Mouse (Mus musculus) liver, embryonic 11.5 days (tissue): ENCODE data around the gene Pde4b. TPM values are rescaled to one million over a fixed set of nuclear protein-coding genes. Genes with fewer than 3 reads are reported as not detected.

ENCODE experiments used
- ATAC-seq: fragments of 200-750 bp; cut with Nextera tagmentation; replicated peaks from 2 replicates; pipeline ENCODE4 v1.8.0; 2017; ENCODE audit warnings: moderate number of reproducible peaks, mild to moderate bottlenecking, moderate TSS enrichment, moderate library complexity; ENCODE audit not compliant: low FRiP score
- DNase-seq: peaks from one replicate; pipeline ENCODE4 v3.0.0-alpha.2; 2017; ENCODE audit warnings: low spot score
- H3K27ac ChIP-seq: fragments of 300-500 bp; sonication (generic); 2 replicates; pipeline ENCODE4 v1.5.1; 2014; ENCODE audit warnings: mild to moderate bottlenecking, low read depth, low read length, control low read depth
- H3K27me3 ChIP-seq: fragments of 300-500 bp; sonication (generic); replicated peaks from 2 replicates; pipeline ENCODE4 v1.6.1; 2014; ENCODE audit warnings: low read length, mixed read lengths; ENCODE audit not compliant: control insufficient read depth, insufficient read depth
- H3K36me3 ChIP-seq: fragments of 300-500 bp; sonication (generic); 2 replicates; pipeline ENCODE4 v1.6.1; 2014; ENCODE audit warnings: mild to moderate bottlenecking, low read length, moderate library complexity, mixed read lengths; ENCODE audit not compliant: control insufficient read depth, insufficient read depth
- H3K4me1 ChIP-seq: fragments of 300-500 bp; sonication (generic); replicated peaks from 2 replicates; pipeline ENCODE4 v1.6.1; 2014; ENCODE audit warnings: low read length, mixed read lengths; ENCODE audit not compliant: control insufficient read depth, insufficient read depth
- H3K4me2 ChIP-seq: fragments of 300-500 bp; sonication (generic); 2 replicates; pipeline ENCODE4 v1.6.1; 2014; ENCODE audit warnings: mild to moderate bottlenecking, control low read depth, moderate library complexity
- H3K4me3 ChIP-seq: fragments of 300-500 bp; sonication (generic); 2 replicates; pipeline ENCODE4 v1.5.1; 2014; ENCODE audit warnings: low read depth, low read length, control low read depth
- H3K9ac ChIP-seq: fragments of 300-500 bp; sonication (generic); 2 replicates; pipeline ENCODE4 v1.6.1; 2014; ENCODE audit warnings: low read depth, low read length, control low read depth
- H3K9me3 ChIP-seq: fragments of 300-500 bp; sonication (generic); 2 replicates; pipeline ENCODE4 v1.6.1; 2016; ENCODE audit warnings: low read length, inconsistent platforms, mixed read lengths; ENCODE audit not compliant: control insufficient read depth
- WGBS: fragments of 180-500 bp; shearing (Covaris S2); extraction: QIAGEN DNeasy Blood & Tissue Kit; methylation state at CpG from one replicate; pipeline ENCODE4 v1.1.7; 2014; 5-methylcytosine and 5-hydroxymethylcytosine counted together
- polyA plus RNA-seq: library from polyadenylated mRNA; unstranded; fragments of >200 nt; fragmentation: Nextera tagmentation; extraction: Ambion mirVana; gene quantifications from 2 replicates; pipeline ENCODE4 v1.2.1, GENCODE M21; 2014

Pde4b gene
- polyA plus RNA-seq, 1 experiment from 2014 or later: 9.2 TPM

DNA sequence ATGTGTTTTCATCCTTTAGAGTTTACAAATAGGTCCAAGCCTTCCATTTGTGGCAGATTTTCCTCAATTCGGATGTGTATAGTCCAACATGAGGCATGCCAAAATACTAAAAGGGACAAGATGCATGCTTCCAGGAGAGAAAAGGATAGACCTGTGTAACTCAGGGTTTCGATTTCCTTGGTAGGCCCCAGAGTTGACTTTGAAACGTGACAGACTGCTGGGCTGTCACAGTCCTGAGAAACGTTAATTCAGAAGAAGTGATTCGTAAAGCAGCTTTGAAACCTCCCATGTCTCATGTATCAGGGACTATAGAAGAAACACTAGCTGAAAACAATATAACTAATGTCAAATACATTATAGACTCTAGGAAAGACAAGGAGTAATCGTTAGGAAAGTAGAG is 495.6 kb downstream of the Pde4b start:
- H3K27ac ChIP-seq: no peak overlapping the region
- no peak overlapping the region for H3K4me3 ChIP-seq
- H3K9me3 ChIP-seq: no peaks in the 10 kb centered on the region
- no peaks in the 10 kb centered on the region for H3K27me3 ChIP-seq
- H3K4me2 ChIP-seq: no peak overlapping the region
- no peak for ATAC-seq
- DNase-seq: no peak
- no peak overlapping the region for H3K9ac ChIP-seq
- H3K36me3 ChIP-seq: no peaks in the 10 kb centered on the region
- WGBS: 77% methylated on average over 6 of the region's 6 CpGs
- peaks cover 9% of the 10 kb centered on the region for H3K4me1 ChIP-seq

GRCm38 (mm10) chr4:102583469-102583868 is 496.1 kb downstream of the Pde4b start:
- Histone ChIP-seq H3K27me3 (no peaks in the 10 kb centered on the region), H3K4me3 (no peak overlapping the region), H3K9me3 (no peaks in the 10 kb centered on the region), H3K4me2 (no peak overlapping the region), H3K4me1 (peaks cover 9% of the 10 kb centered on the region), H3K9ac (no peak overlapping the region), H3K36me3 (no peaks in the 10 kb centered on the region), H3K27ac (no peak overlapping the region)
- WGBS: 76% methylated on average over 3 of the region's 3 CpGs
- ATAC-seq: no peak
- no peak for DNase-seq

DNA sequence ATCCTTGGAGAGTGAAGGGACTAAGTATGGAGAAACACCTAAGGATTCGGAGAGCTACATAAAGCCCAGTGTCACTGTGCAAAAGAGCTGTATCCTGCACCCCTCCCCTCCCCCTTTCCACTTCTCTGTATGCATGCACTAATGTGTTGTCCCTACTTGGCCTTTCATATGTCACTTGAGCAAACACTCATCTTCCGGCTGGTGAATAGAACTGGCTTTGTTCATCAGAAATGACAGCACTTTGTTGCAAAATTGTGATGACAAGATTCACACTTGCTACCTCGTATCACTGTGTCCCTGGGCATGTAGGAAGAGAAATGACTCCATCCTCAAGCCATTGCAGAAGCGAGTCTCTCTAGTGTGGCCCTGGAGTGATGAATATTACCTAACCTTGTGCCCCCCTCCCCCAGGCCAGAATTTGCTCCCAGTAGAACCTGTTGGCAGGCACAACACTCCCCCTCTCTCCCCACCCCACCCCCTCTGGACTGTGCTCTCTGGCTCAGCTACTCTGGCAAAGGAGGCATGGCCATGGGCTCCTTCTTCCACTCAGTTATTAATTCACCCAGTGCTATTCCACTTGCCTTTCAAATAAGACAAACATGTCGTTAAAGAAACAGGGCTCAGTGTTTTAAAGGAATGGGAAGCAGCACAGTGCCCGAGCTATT is 497.4 kb downstream of the Pde4b start:
- DNase-seq (no peak), ATAC-seq (no peak)

DNA sequence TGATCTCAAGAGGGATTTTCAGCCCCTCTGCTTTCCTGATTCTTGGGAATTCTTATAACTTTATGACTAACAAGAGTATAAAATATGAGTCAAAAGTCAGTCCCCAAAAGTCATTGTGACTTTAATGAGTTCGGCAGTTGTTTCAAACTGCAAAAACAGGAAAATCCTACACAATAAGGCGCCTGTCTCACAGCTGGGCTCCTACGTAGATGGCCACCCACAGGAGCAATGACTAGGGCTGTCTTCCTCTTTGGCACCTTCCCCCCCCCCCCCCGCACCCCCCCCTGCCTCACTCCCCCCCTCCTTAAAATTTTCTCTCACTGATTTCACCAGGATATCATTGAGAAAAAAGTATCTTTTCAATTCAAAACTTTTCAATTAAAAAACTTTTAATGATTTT is 498.2 kb downstream of the Pde4b start:
- H3K36me3 ChIP-seq: no peaks in the 10 kb centered on the region
- H3K27ac ChIP-seq: no peak overlapping the region
- DNase-seq: no peak
- no peaks in the 10 kb centered on the region for H3K27me3 ChIP-seq
- no peaks in the 10 kb centered on the region for H3K9me3 ChIP-seq
- H3K9ac ChIP-seq: no peak overlapping the region
- 67% methylated on average over 3 of the region's 4 CpGs for WGBS
- peaks cover 2% of the 10 kb centered on the region for H3K4me1 ChIP-seq
- H3K4me2 ChIP-seq: no peak overlapping the region
- no peak for ATAC-seq
- H3K4me3 ChIP-seq: no peak overlapping the region

More for the DNA sequence above, 497.4 kb downstream of the Pde4b start:
- WGBS: 59% methylated on average over 6 of the region's 6 CpGs
- no peaks in the 10 kb centered on the region for H3K27me3 ChIP-seq
- no peak overlapping the region for H3K4me3 ChIP-seq
- no peaks in the 10 kb centered on the region for H3K36me3 ChIP-seq
- H3K4me1 ChIP-seq: peaks cover 8% of the 10 kb centered on the region
- H3K27ac ChIP-seq: no peak overlapping the region
- H3K9me3 ChIP-seq: no peaks in the 10 kb centered on the region
- no peak overlapping the region for H3K4me2 ChIP-seq
- H3K9ac ChIP-seq: no peak overlapping the region

DNA sequence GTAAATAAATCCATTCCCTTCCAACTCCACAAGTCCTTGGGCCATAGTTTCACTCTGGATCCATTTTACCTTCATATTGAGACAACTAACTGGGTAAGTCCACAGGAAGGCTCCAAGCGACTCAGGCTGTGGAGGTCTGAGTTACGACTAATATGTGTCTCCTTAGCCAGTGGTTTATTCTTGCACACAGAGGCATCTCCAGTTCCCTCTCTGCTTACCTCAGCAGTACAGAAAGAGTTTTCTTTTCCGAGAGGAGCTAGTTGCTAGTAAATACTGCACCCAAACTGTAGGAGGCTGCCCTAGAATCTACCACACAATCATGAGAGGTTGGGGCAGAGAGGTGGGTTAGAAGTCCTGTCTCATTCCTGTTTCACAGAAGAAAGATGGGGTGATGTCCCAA is 499.4 kb downstream of the Pde4b start:
- no peaks in the 10 kb centered on the region for H3K27me3 ChIP-seq
- no peak overlapping the region for H3K9ac ChIP-seq
- DNase-seq (no peak), ATAC-seq (no peak)
- no peak overlapping the region for H3K4me2 ChIP-seq
- no peaks in the 10 kb centered on the region for H3K36me3 ChIP-seq
- peaks cover 2% of the 10 kb centered on the region for H3K4me1 ChIP-seq
- H3K27ac ChIP-seq: no peak overlapping the region
- H3K9me3 ChIP-seq: no peaks in the 10 kb centered on the region
- no peak overlapping the region for H3K4me3 ChIP-seq
- WGBS: 83% methylated on average over 3 of the region's 3 CpGs

DNA sequence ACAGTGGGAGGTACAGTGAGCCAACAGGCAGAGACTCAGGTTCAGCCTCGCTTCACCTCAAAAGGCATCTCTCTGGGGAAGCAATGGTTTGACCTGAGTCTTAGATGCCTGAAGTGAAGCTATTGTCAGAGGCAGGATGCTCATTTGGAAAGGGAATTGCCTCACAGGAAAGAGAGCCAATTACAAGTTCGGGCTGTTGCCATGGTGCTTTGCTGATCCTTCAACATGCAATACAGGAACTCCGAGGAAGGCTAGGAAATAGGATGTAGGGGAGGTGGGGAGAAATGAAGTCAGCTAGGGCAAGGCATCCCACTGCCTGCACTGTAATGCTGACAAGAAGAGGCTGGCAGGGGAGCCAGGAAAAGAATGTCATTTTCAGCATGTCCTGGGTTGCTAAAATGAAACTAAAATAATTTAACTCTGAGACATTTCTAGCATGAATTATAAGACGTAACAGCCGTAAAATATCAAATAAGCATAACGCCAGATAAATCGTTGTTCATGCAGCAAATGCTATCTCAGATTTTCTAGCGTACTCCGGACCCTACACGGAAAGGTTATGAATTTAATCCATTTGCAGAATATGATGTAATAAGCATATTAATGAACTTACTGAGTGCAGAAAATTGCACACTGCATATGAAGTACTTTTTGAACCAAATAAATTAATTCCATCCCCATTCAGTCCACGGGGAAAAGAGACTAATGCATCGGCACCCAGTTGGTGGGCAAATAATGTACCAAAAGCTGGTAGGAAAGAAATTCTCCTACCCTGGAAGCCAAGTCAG is 501.5 kb downstream of the Pde4b start:
- Histone ChIP-seq H3K9ac (no peak overlapping the region), H3K4me3 (no peak overlapping the region), H3K36me3 (no peaks in the 10 kb centered on the region), H3K27me3 (no peaks in the 10 kb centered on the region), H3K4me2 (peak overlapping the region; percentile 8; the same call in 1 of the 2 replicates), H3K9me3 (no peaks in the 10 kb centered on the region), H3K4me1 (peaks cover 2% of the 10 kb centered on the region), H3K27ac (no peak overlapping the region)
- DNase-seq: no peak
- 61% methylated on average over 12 of the region's 12 CpGs for WGBS
- no peak for ATAC-seq

GRCm38 (mm10) chr4:102589537-102590031 is 502.2 kb downstream of the Pde4b start:
- ATAC-seq: no peak

DNA sequence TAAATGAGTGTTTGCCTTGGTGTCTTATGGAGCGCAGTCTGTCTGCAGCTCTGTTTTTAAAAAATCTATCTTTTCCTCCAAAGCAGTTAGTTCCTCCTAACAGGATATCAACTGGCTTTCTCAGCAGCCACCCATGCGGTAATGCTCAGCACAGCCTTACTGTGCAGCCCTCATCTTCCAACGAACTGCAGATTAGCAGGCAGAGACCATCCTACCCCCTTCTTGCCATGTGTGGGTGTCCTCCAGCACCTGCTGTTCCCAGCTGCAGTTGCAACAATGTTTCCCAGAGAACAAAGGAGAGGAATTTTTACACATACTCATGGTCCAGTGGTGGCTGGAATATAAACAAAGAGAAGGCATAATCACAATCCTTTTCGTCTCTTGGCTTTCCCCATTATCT is 504.5 kb downstream of the Pde4b start:
- no peak for ATAC-seq
- WGBS: 68% methylated on average over 4 of the region's 4 CpGs

More at GRCm38 (mm10) chr4:102589537-102590031, 502.2 kb downstream of the Pde4b start:
- H3K27ac ChIP-seq: no peak overlapping the region
- H3K9ac ChIP-seq: no peak overlapping the region
- H3K4me2 ChIP-seq: peak overlapping the region; percentile 29
- H3K4me3 ChIP-seq: no peak overlapping the region
- WGBS: 34% methylated on average over 9 of the region's 9 CpGs
- no peak for DNase-seq
- peaks cover 2% of the 10 kb centered on the region for H3K4me1 ChIP-seq
- H3K9me3 ChIP-seq: no peaks in the 10 kb centered on the region
- H3K36me3 ChIP-seq: no peaks in the 10 kb centered on the region
- no peaks in the 10 kb centered on the region for H3K27me3 ChIP-seq

More for the DNA sequence above, 504.5 kb downstream of the Pde4b start:
- DNase-seq: no peak
- Histone ChIP-seq H3K36me3 (no peaks in the 10 kb centered on the region), H3K4me1 (peaks cover 2% of the 10 kb centered on the region), H3K4me2 (no peak overlapping the region), H3K9ac (no peak overlapping the region), H3K27ac (no peak overlapping the region), H3K9me3 (no peaks in the 10 kb centered on the region), H3K27me3 (no peaks in the 10 kb centered on the region), H3K4me3 (no peak overlapping the region)
